Mouse (Mus musculus): Measurements from ENCODE around the gene Atf6b.

The Atf6b gene

GRCm38 (mm10) chr17:34649106-34649864 lies 2.3 kb downstream of the Atf6b start:
- DNase-seq = no peak

- DNase-seq = no peak
Measured at GRCm38 (mm10) chr17:34650781-34651180, 3.8 kb downstream of the Atf6b start.

- no peak for DNase-seq
Measured at GRCm38 (mm10) chr17:34651507-34652221, 4.7 kb downstream of the Atf6b start.

GRCm38 (mm10) chr17:34652546-34652945 lies 5.6 kb downstream of the Atf6b start:
- no peak for DNase-seq

- no peak for DNase-seq
Measured at GRCm38 (mm10) chr17:34652985-34653384, 6.0 kb downstream of the Atf6b start.

- peak in 1 of 2 experiments; percentile 70 for DNase-seq
Measured at GRCm38 (mm10) chr17:34653746-34654285, 6.9 kb downstream of the Atf6b start.

- no peak for DNase-seq
Measured at GRCm38 (mm10) chr17:34654392-34654791, 7.4 kb downstream of the Atf6b start.

GRCm38 (mm10) chr17:34655160-34655559 lies 8.2 kb downstream of the Atf6b start:
- peak; percentile 82 to 86 for DNase-seq

GRCm38 (mm10) chr17:34655581-34655991 lies 8.6 kb downstream of the Atf6b start:
- peak; percentile 93 to 95 for DNase-seq

- peak in 1 of 2 experiments; percentile 35 for DNase-seq
Measured at GRCm38 (mm10) chr17:34656666-34657065, 9.7 kb downstream of the Atf6b start.

GRCm38 (mm10) chr17:34657271-34657670 lies 10.3 kb downstream of the Atf6b start:
- no peak for DNase-seq

GRCm38 (mm10) chr17:34658145-34658544 lies 11.2 kb downstream of the Atf6b start:
- DNase-seq = no peak

GRCm38 (mm10) chr17:34658591-34658990 lies 11.6 kb downstream of the Atf6b start:
- no peak for DNase-seq

GRCm38 (mm10) chr17:34659181-34659896 lies 12.4 kb downstream of the Atf6b start:
- no peak for DNase-seq

- no peak for DNase-seq
Measured at GRCm38 (mm10) chr17:34659897-34660214, 12.9 kb downstream of the Atf6b start.

- no peak for DNase-seq
Measured at GRCm38 (mm10) chr17:34660259-34660820, 13.4 kb downstream of the Atf6b start.

GRCm38 (mm10) chr17:34661121-34661591 lies 14.2 kb downstream of the Atf6b start:
- DNase-seq = peak; percentile 71 to 79

- DNase-seq = no peak
Measured at GRCm38 (mm10) chr17:34662468-34662867, 15.5 kb downstream of the Atf6b start.

GRCm38 (mm10) chr17:34662978-34663377 lies 16.0 kb downstream of the Atf6b start:
- no peak for DNase-seq

GRCm38 (mm10) chr17:34663558-34663957 lies 16.6 kb downstream of the Atf6b start:
- DNase-seq = no peak

GRCm38 (mm10) chr17:34664472-34664871 lies 17.5 kb downstream of the Atf6b start:
- DNase-seq = no peak

GRCm38 (mm10) chr17:34670235-34670634 lies 23.3 kb downstream of the Atf6b start, which contains the start of gene Tnxb:
Gene Tnxb (plus strand): TSS chr17:34670535.
- no peak for DNase-seq
